Mouse (Mus musculus): ENCODE measurements around the gene Slc9a4. TPM values are rescaled to one million over a fixed set of nuclear protein-coding genes. Genes with fewer than 3 reads are reported as not detected.
"Not testable (repeated sequence)": the region's sequence is repeated elsewhere in the genome, so short reads cannot be mapped to it uniquely, and the experiment has no call there.

Gene Slc9a4
- polyA plus RNA-seq, 1 experiment from 2014 or later: not detected

- WGBS: 88% methylated on average over 4 of the region's 4 CpGs
- Histone ChIP-seq H3K27me3 (replicated peaks; ENCODE audit: control insufficient read depth, insufficient read depth, low read length) (no peaks in the 10 kb centered on the region), H3K4me2 (no peak overlapping the region), H3K9me3 (ENCODE audit: control insufficient read depth, low read length) (no peaks in the 10 kb centered on the region), H3K9ac (ENCODE audit: low read depth, low read length) (no peak overlapping the region), H3K36me3 (ENCODE audit: control insufficient read depth, insufficient read depth, low read length) (no peaks in the 10 kb centered on the region), H3K27ac (ENCODE audit: low read depth, low read length) (no peak overlapping the region), H3K4me3 (ENCODE audit: low read depth, low read length) (no peak overlapping the region), H3K4me1 (replicated peaks; ENCODE audit: control insufficient read depth, insufficient read depth, low read length) (no peaks in the 10 kb centered on the region)
- ATAC-seq (replicated peaks; ENCODE audit: low FRiP score): no peak
- DNase-seq (ENCODE audit: low spot score): no peak
These were observed 11.1 kb downstream of the Slc9a4 start for GRCm38 (mm10) chr1:40590931-40591330.

- Histone ChIP-seq H3K4me3 (ENCODE audit: low read depth, low read length) (no peak overlapping the region), H3K27ac (ENCODE audit: low read depth, low read length) (no peak overlapping the region), H3K27me3 (replicated peaks; ENCODE audit: control insufficient read depth, insufficient read depth, low read length) (no peaks in the 10 kb centered on the region), H3K36me3 (ENCODE audit: control insufficient read depth, insufficient read depth, low read length) (no peaks in the 10 kb centered on the region), H3K9me3 (ENCODE audit: control insufficient read depth, low read length) (no peaks in the 10 kb centered on the region), H3K4me1 (replicated peaks; ENCODE audit: control insufficient read depth, insufficient read depth, low read length) (no peaks in the 10 kb centered on the region), H3K4me2 (no peak overlapping the region), H3K9ac (ENCODE audit: low read depth, low read length) (no peak overlapping the region)
- ATAC-seq (replicated peaks; ENCODE audit: low FRiP score) (no peak), DNase-seq (ENCODE audit: low spot score) (no peak)
- WGBS: 56% methylated on average over 5 of the region's 5 CpGs
These were observed 17.9 kb downstream of the Slc9a4 start for GRCm38 (mm10) chr1:40597822-40598221.

GRCm38 (mm10) chr1:40599661-40600060 is 19.8 kb downstream of the Slc9a4 start:
- not testable (repeated sequence) for H3K36me3 ChIP-seq (ENCODE audit: control insufficient read depth, insufficient read depth, low read length); H3K9ac ChIP-seq (ENCODE audit: low read depth, low read length); ATAC-seq (replicated peaks; ENCODE audit: low FRiP score); H3K4me3 ChIP-seq (ENCODE audit: low read depth, low read length); H3K9me3 ChIP-seq (ENCODE audit: control insufficient read depth, low read length); H3K27me3 ChIP-seq (replicated peaks; ENCODE audit: control insufficient read depth, insufficient read depth, low read length); DNase-seq (ENCODE audit: low spot score); H3K4me1 ChIP-seq (replicated peaks; ENCODE audit: control insufficient read depth, insufficient read depth, low read length); H3K4me2 ChIP-seq; H3K27ac ChIP-seq (ENCODE audit: low read depth, low read length)
- 85% methylated on average over 9 of the region's 9 CpGs for WGBS

GRCm38 (mm10) chr1:40600394-40601327 is 20.8 kb downstream of the Slc9a4 start:
- no peaks in the 10 kb centered on the region for H3K4me1 ChIP-seq (replicated peaks; ENCODE audit: control insufficient read depth, insufficient read depth, low read length)
- H3K36me3 ChIP-seq (ENCODE audit: control insufficient read depth, insufficient read depth, low read length): no peaks in the 10 kb centered on the region
- no peak overlapping the region for H3K27ac ChIP-seq (ENCODE audit: low read depth, low read length)
- no peak overlapping the region for H3K4me3 ChIP-seq (ENCODE audit: low read depth, low read length)
- no peaks in the 10 kb centered on the region for H3K9me3 ChIP-seq (ENCODE audit: control insufficient read depth, low read length)
- no peak overlapping the region for H3K9ac ChIP-seq (ENCODE audit: low read depth, low read length)
- ATAC-seq (replicated peaks; ENCODE audit: low FRiP score) (no peak), DNase-seq (ENCODE audit: low spot score) (no peak)
- 83% methylated on average over 25 of the region's 25 CpGs for WGBS
- no peaks in the 10 kb centered on the region for H3K27me3 ChIP-seq (replicated peaks; ENCODE audit: control insufficient read depth, insufficient read depth, low read length)
- H3K4me2 ChIP-seq: no peak overlapping the region

- Histone ChIP-seq H3K4me1 (replicated peaks; ENCODE audit: control insufficient read depth, insufficient read depth, low read length) (no peaks in the 10 kb centered on the region), H3K4me2 (no peak overlapping the region), H3K9me3 (ENCODE audit: control insufficient read depth, low read length) (no peaks in the 10 kb centered on the region), H3K9ac (ENCODE audit: low read depth, low read length) (no peak overlapping the region), H3K27ac (ENCODE audit: low read depth, low read length) (no peak overlapping the region), H3K4me3 (ENCODE audit: low read depth, low read length) (no peak overlapping the region), H3K27me3 (replicated peaks; ENCODE audit: control insufficient read depth, insufficient read depth, low read length) (no peaks in the 10 kb centered on the region), H3K36me3 (ENCODE audit: control insufficient read depth, insufficient read depth, low read length) (no peaks in the 10 kb centered on the region)
- ATAC-seq (replicated peaks; ENCODE audit: low FRiP score): no peak
- 68% methylated on average over 3 of the region's 3 CpGs for WGBS
- no peak for DNase-seq (ENCODE audit: low spot score)
These were observed 21.6 kb downstream of the Slc9a4 start for GRCm38 (mm10) chr1:40601461-40601860.

- H3K36me3 ChIP-seq (ENCODE audit: control insufficient read depth, insufficient read depth, low read length): no peaks in the 10 kb centered on the region
- no peaks in the 10 kb centered on the region for H3K4me1 ChIP-seq (replicated peaks; ENCODE audit: control insufficient read depth, insufficient read depth, low read length)
- no peak overlapping the region for H3K9ac ChIP-seq (ENCODE audit: low read depth, low read length)
- DNase-seq (ENCODE audit: low spot score) (no peak), ATAC-seq (replicated peaks; ENCODE audit: low FRiP score) (no peak)
- no peaks in the 10 kb centered on the region for H3K27me3 ChIP-seq (replicated peaks; ENCODE audit: control insufficient read depth, insufficient read depth, low read length)
- H3K9me3 ChIP-seq (ENCODE audit: control insufficient read depth, low read length): no peaks in the 10 kb centered on the region
- no peak overlapping the region for H3K4me3 ChIP-seq (ENCODE audit: low read depth, low read length)
- H3K27ac ChIP-seq (ENCODE audit: low read depth, low read length): no peak overlapping the region
- no peak overlapping the region for H3K4me2 ChIP-seq
- 87% methylated on average over 2 of the region's 2 CpGs for WGBS
These were observed 33.3 kb downstream of the Slc9a4 start for GRCm38 (mm10) chr1:40613219-40613618.

GRCm38 (mm10) chr1:40619093-40619492 is 39.2 kb downstream of the Slc9a4 start:
- no peak overlapping the region for H3K27ac ChIP-seq (ENCODE audit: low read depth, low read length)
- H3K9ac ChIP-seq (ENCODE audit: low read depth, low read length): no peak overlapping the region
- no peak overlapping the region for H3K4me2 ChIP-seq
- H3K9me3 ChIP-seq (ENCODE audit: control insufficient read depth, low read length): no peaks in the 10 kb centered on the region
- ATAC-seq (replicated peaks; ENCODE audit: low FRiP score) (no peak), DNase-seq (ENCODE audit: low spot score) (no peak)
- no peaks in the 10 kb centered on the region for H3K36me3 ChIP-seq (ENCODE audit: control insufficient read depth, insufficient read depth, low read length)
- H3K4me1 ChIP-seq (replicated peaks; ENCODE audit: control insufficient read depth, insufficient read depth, low read length): no peaks in the 10 kb centered on the region
- no peak overlapping the region for H3K4me3 ChIP-seq (ENCODE audit: low read depth, low read length)
- no peaks in the 10 kb centered on the region for H3K27me3 ChIP-seq (replicated peaks; ENCODE audit: control insufficient read depth, insufficient read depth, low read length)
- WGBS: 74% methylated on average over 5 of the region's 5 CpGs

- Histone ChIP-seq H3K27me3 (replicated peaks; ENCODE audit: control insufficient read depth, insufficient read depth, low read length) (no peaks in the 10 kb centered on the region), H3K4me1 (replicated peaks; ENCODE audit: control insufficient read depth, insufficient read depth, low read length) (no peaks in the 10 kb centered on the region), H3K4me2 (no peak overlapping the region), H3K9me3 (ENCODE audit: control insufficient read depth, low read length) (no peaks in the 10 kb centered on the region), H3K9ac (ENCODE audit: low read depth, low read length) (no peak overlapping the region), H3K27ac (ENCODE audit: low read depth, low read length) (no peak overlapping the region), H3K36me3 (ENCODE audit: control insufficient read depth, insufficient read depth, low read length) (no peaks in the 10 kb centered on the region), H3K4me3 (ENCODE audit: low read depth, low read length) (no peak overlapping the region)
- ATAC-seq (replicated peaks; ENCODE audit: low FRiP score) (no peak), DNase-seq (ENCODE audit: low spot score) (no peak)
- WGBS: 54% methylated on average over 5 of the region's 5 CpGs
These were observed 40.0 kb downstream of the Slc9a4 start for GRCm38 (mm10) chr1:40619871-40620270.

- H3K27me3 ChIP-seq (replicated peaks; ENCODE audit: control insufficient read depth, insufficient read depth, low read length): no peaks in the 10 kb centered on the region
- no peak for ATAC-seq (replicated peaks; ENCODE audit: low FRiP score)
- 74% methylated on average over 3 of the region's 3 CpGs for WGBS
- no peak overlapping the region for H3K27ac ChIP-seq (ENCODE audit: low read depth, low read length)
- H3K36me3 ChIP-seq (ENCODE audit: control insufficient read depth, insufficient read depth, low read length): no peaks in the 10 kb centered on the region
- H3K4me1 ChIP-seq (replicated peaks; ENCODE audit: control insufficient read depth, insufficient read depth, low read length): no peaks in the 10 kb centered on the region
- H3K4me2 ChIP-seq: no peak overlapping the region
- H3K9me3 ChIP-seq (ENCODE audit: control insufficient read depth, low read length): no peaks in the 10 kb centered on the region
- no peak overlapping the region for H3K9ac ChIP-seq (ENCODE audit: low read depth, low read length)
- no peak overlapping the region for H3K4me3 ChIP-seq (ENCODE audit: low read depth, low read length)
- no peak for DNase-seq (ENCODE audit: low spot score)
These were observed 45.1 kb downstream of the Slc9a4 start for GRCm38 (mm10) chr1:40624954-40625353.

Measured in liver, embryonic 11.5 days (tissue).